Mouse (Mus musculus) gastrocnemius, adult 18-20 months (tissue): Measurements from ENCODE around the gene Wdr41. TPM values are rescaled to one million over a fixed set of nuclear protein-coding genes. Genes with fewer than 3 reads are reported as not detected.

Source experiments
- DNase-seq: peaks from one replicate; pipeline ENCODE4 v3.0.0; 2021; ENCODE audit warnings: low spot score
- total RNA-seq, 2 experiments: library from RNA; stranded (reverse); gene quantifications; 2 replicates each; pipeline ENCODE4 v1.2.3; 2021

Wdr41 gene
- total RNA-seq, 2 experiments from 2014 or later: 15.8 to 16.0 TPM

- no peak for DNase-seq
Observed at GRCm38 (mm10) chr13:95034094-95034493, 58.0 kb downstream of the Wdr41 start.

GRCm38 (mm10) chr13:95034715-95035114 is 58.6 kb downstream of the Wdr41 start:
- DNase-seq: no peak

- DNase-seq: no peak
Observed at GRCm38 (mm10) chr13:95038200-95038599, 62.1 kb downstream of the Wdr41 start.

- DNase-seq: no peak
Observed at GRCm38 (mm10) chr13:95040140-95040738, 64.1 kb downstream of the Wdr41 start.

GRCm38 (mm10) chr13:95044108-95044507 is 68.0 kb downstream of the Wdr41 start:
- no peak for DNase-seq

- no peak for DNase-seq
Observed at GRCm38 (mm10) chr13:95050398-95050797, 74.3 kb downstream of the Wdr41 start.

DNA sequence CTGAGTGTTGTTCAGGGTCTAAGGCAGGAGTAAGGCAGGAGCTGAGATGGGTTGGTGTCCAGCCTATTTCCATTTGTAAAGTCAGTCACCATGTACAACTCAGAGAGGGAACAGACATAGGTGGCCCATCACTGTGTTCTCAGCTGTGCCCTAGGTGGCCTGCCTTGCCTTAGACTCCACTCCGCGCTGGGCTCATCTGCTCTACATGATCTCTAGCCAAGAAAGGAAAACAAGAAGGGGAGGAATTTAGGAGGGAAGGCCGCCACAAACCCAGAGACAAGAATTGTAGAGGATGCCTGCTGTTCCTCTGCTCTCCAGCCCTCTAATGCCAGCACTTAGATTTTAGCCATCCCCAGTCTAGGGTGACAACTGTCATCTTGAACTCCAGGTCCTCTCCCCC is 76.3 kb downstream of the Wdr41 start:
- DNase-seq: no peak

DNA sequence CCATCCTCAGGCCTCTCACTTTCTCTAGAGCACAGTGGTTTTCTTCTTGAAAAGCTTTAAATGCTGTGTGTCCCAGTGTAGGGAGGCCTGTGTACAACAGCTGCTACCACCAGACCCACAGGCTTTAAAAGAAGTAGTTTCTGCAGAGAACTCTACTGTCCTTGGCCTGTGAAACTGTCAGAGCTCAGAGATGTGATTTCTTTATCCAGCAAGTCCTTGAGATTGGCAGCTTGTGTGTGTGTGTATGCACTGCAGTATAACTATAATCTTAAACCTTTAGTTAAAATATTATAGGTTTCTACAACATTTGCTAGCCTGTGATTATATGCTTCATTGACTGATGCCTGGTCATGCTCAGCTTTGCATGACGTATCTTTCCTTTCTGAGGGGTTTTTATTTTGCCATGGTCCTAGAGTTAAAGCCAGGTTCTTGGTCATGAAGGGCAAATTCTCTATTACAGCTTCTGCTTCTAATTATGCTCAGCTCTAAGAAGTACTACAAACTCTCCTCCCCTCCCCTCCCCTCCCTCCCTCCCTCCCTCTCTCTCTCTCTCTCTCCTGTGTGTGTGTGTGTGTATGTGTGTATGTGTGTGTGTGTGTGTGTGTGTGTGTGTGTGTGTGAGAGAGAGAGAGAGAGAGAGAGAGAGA is 79.7 kb downstream of the Wdr41 start:
- DNase-seq: no peak

GRCm38 (mm10) chr13:95056501-95057280 is 80.5 kb downstream of the Wdr41 start:
- DNase-seq: no peak

GRCm38 (mm10) chr13:95058885-95059284 is 82.7 kb downstream of the Wdr41 start:
- DNase-seq: no peak

GRCm38 (mm10) chr13:95063390-95064017 is 87.4 kb downstream of the Wdr41 start:
- DNase-seq: no peak

GRCm38 (mm10) chr13:95067854-95068253 is 91.7 kb downstream of the Wdr41 start:
- DNase-seq: no peak

- DNase-seq: no peak
Observed at GRCm38 (mm10) chr13:95070268-95070667, 94.1 kb downstream of the Wdr41 start.

Other genes with a start within 250 kb of the Wdr41 start
- gene Tbca, start 187.4 kb upstream of the Wdr41 start, total RNA-seq: 10 to 100 TPM; 55.9 to 70.3 TPM
- gene Otp, start 100.7 kb upstream of the Wdr41 start, total RNA-seq: not detected